Mouse (Mus musculus): Measurements from ENCODE around the gene Tcfl5. TPM values are rescaled to one million over a fixed set of nuclear protein-coding genes. Genes with fewer than 3 reads are reported as not detected.

Gene Tcfl5
- polyA plus RNA-seq (2015; fragmentation: Nextera tagmentation; extraction: Ambion mirVana), result 0.09 and 0.15 TPM in 2 replicates

DNA sequence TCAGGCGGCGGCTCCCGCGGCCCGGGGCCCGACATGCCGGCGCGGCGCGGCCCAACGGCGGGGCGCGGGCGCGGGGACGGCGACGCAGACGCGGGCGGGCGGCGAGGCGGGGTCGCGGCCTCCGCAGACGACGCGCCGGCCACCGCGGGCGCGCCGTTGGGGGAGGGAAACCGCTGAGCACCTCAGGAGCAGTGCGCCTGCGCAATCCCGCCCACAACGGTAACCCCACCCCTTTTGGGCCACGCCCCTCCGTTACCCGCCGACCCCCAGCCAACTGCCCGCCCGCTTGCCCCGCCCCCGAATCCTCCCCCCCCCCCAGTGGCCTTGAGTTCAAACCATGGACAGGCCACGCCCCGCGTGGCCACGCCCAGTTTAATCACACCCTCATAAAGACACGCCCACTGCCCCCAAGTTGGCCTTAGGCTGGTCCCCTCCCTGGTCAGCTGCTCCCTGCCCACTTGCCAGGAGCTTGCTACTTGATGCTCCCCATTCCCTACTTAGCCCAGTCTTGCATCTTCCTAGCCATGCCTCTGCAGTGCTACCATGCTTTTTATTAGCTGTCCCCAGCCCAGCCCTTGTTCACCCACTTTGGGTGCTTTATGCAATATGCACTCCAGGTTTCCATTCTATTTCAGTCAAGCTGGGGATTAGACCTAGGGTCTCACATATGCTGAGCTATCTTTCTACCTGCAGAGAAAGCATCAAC lies at the start of gene Tcfl5:
Gene Tcfl5, minus strand, starts transcription at position 154 of the 706 bp plus-strand sequence.
- peak within 1 kb of the TSS; percentile 37 for H3K4me3 ChIP-seq (replicated peaks)
- H3K4me2 ChIP-seq (replicated peaks), result peak within 1 kb of the TSS; percentile 45
- peaks cover 16% of the 10 kb centered on the region for H3K9me3 ChIP-seq
- H3K9ac ChIP-seq (replicated peaks), result no peak within 1 kb of the TSS
- WGBS, result 2% methylated on average over 29 of the region's 56 CpGs
- H3K4me1 ChIP-seq (replicated peaks), result peaks cover 5% of the 10 kb centered on the region; the same call in 1 of the 2 replicates
- no peaks in the 10 kb centered on the region for H3K36me3 ChIP-seq
- H3K27ac ChIP-seq, result no peak within 1 kb of the TSS
- ATAC-seq, result no peak
- peaks cover 53% of the 10 kb centered on the region for H3K27me3 ChIP-seq

DNA sequence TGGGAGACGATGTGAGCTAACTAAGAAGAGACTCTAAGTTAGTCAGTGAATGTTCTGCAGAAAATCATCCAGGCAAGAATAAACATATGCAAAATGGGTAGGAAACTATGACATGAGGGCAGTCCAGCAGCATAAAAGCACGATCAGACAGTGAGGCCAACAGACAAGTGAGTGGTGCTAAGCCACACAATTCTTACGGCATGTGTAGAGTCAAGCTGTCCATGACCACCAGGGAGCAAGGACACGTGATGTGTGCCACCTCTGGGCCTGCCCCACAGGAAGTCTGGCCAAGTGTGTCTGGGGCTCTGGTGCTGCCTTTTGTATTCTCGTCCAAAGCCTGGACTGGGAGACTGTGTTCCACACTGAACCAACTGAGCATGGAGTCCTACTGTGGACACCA lies 47.3 kb upstream of the Tcfl5 start:
- Histone ChIP-seq H3K27me3 (no peaks in the 10 kb centered on the region), H3K36me3 (peaks cover 61% of the 10 kb centered on the region), H3K4me2 (replicated peaks) (no peak overlapping the region), H3K9ac (replicated peaks) (no peak overlapping the region), H3K4me1 (replicated peaks) (peaks cover 16% of the 10 kb centered on the region), H3K27ac (no peak overlapping the region), H3K9me3 (no peaks in the 10 kb centered on the region), H3K4me3 (replicated peaks) (no peak overlapping the region)
- ATAC-seq, result no peak
- WGBS, result 77% methylated on average over 5 of the region's 5 CpGs

DNA sequence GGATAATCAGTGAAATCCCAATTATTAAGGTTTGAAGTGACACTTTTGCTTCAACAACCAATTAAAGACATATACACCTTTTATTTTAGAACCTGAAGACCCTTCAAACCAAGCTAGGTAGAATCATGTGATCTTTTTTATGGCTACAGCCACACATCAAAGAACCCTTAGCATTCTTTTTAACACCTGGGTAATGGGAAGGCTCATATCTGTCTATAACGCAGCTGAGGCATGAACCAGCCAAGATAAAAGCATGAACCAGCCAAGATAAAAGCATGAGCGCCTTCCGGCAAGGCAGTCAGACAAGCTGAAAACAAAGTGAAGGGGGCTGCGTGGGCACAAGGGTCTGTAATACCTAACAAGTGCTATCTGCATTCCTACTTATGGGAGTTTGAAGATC lies 41.5 kb upstream of the Tcfl5 start:
- Histone ChIP-seq H3K9me3 (no peaks in the 10 kb centered on the region), H3K27me3 (no peaks in the 10 kb centered on the region), H3K27ac (no peak overlapping the region), H3K4me1 (replicated peaks) (no peaks in the 10 kb centered on the region), H3K9ac (replicated peaks) (no peak overlapping the region), H3K36me3 (peaks cover 95% of the 10 kb centered on the region), H3K4me2 (replicated peaks) (no peak overlapping the region), H3K4me3 (replicated peaks) (no peak overlapping the region)
- ATAC-seq, result no peak
- WGBS, result 94% methylated on average over 4 of the region's 4 CpGs

DNA sequence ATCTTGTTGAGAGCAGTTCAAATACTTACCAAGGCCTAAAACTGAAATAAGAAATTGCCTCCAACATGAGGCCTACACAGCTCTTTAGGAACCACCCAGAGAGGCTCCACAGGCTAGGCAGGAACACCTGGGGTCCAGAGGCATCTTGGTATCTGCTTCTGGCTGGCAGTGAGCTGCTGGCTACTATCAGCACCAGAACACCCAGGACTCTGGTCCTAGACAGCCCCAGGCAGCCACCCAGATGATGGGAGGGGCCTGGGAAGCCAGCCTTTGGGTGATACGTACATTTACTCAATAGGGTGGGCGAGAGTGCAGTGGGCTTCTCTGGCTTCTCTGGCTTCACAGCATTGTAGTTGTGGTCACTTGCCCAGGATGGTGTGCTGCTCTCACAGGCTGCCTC lies 41.0 kb upstream of the Tcfl5 start:
- peaks cover 90% of the 10 kb centered on the region for H3K36me3 ChIP-seq

DNA sequence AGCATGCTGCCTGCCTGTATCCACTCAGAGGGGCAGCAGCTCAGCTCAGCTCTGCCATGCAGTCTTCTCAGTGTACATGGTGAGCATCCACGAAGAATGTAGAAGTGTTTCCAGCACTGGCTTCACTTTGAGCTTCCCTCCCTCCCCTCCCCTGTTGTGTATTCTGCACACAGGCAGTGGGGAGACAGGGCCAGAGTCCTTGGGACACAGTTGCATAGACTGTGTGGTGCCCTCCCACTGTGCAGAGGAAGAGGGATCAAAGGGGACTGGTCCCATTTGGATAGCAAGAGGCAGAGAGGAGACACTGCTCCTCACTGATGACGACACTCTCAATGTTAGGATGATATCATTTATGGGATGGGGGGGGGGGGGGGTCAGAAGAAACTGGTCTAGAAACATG lies 38.7 kb upstream of the Tcfl5 start:
- no peaks in the 10 kb centered on the region for H3K4me1 ChIP-seq (replicated peaks)
- no peak overlapping the region for H3K9ac ChIP-seq (replicated peaks)
- H3K9me3 ChIP-seq, result no peaks in the 10 kb centered on the region
- H3K4me2 ChIP-seq (replicated peaks), result no peak overlapping the region
- H3K4me3 ChIP-seq (replicated peaks), result no peak overlapping the region
- WGBS, result 65% methylated on average over 2 of the region's 2 CpGs
- H3K36me3 ChIP-seq, result peaks cover 67% of the 10 kb centered on the region
- H3K27me3 ChIP-seq, result no peaks in the 10 kb centered on the region
- ATAC-seq, result no peak
- no peak overlapping the region for H3K27ac ChIP-seq

More for the DNA sequence above, 41.0 kb upstream of the Tcfl5 start:
- H3K27me3 ChIP-seq, result no peaks in the 10 kb centered on the region
- H3K4me3 ChIP-seq (replicated peaks), result no peak overlapping the region
- ATAC-seq, result no peak
- no peaks in the 10 kb centered on the region for H3K4me1 ChIP-seq (replicated peaks)
- H3K4me2 ChIP-seq (replicated peaks), result no peak overlapping the region
- WGBS, result 90% methylated on average over 2 of the region's 2 CpGs
- H3K9me3 ChIP-seq, result no peaks in the 10 kb centered on the region
- no peak overlapping the region for H3K27ac ChIP-seq
- H3K9ac ChIP-seq (replicated peaks), result no peak overlapping the region

DNA sequence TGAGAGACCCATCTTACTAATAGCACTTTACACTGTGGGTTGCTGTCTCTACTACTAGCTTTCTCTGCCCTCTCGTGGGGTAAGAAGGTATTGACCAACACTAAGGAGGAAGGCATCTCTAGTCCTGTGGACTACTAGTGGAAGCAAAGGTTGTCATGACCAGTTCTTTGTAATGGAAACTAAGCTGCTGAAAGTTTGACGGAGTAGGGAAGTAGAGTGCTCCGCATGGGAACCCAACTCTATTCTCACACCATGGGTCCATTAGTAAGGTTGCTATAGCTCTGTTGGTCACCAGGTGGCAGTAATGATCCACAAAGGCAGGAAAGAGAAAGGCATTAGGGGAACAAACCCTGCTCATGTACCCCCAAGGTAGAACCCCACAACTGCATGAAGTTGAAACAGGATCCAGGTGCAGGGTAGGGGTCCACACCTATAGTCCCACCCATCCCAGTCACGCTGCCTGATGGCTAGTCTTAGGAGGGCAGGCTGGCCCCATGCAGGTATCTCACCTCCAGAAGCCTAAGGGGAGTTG lies 36.2 kb upstream of the Tcfl5 start:
- Histone ChIP-seq H3K27ac (no peak overlapping the region), H3K4me2 (replicated peaks) (no peak overlapping the region), H3K36me3 (peaks cover 56% of the 10 kb centered on the region), H3K9me3 (no peaks in the 10 kb centered on the region), H3K4me1 (replicated peaks) (no peaks in the 10 kb centered on the region), H3K9ac (replicated peaks) (no peak overlapping the region), H3K4me3 (replicated peaks) (no peak overlapping the region), H3K27me3 (no peaks in the 10 kb centered on the region)
- ATAC-seq, result peak; percentile 81
- WGBS, result 23% methylated on average over 4 of the region's 4 CpGs

DNA sequence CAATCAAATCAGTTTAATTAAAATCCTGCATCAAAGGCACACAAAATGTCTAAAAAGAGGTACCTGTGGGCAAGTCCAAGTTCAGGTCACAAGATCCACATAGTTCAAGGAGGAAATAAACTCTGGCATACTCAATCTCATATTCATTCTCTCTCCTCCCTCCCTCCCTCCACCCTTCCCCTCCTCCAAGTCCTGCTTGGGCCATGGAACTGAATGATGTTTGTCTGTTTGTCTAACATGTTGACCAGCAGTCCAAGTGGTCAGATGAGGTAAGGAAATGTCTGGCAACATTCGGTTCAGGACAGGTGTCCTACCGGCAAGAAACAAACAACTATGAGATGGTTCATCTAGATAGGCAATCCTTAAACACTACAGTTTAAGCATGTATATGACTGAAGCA lies 34.2 kb upstream of the Tcfl5 start:
- Histone ChIP-seq H3K27ac (no peak overlapping the region), H3K36me3 (peaks cover 55% of the 10 kb centered on the region), H3K4me3 (replicated peaks) (no peak overlapping the region), H3K4me2 (replicated peaks) (no peak overlapping the region), H3K9ac (replicated peaks) (no peak overlapping the region), H3K4me1 (replicated peaks) (no peaks in the 10 kb centered on the region), H3K9me3 (no peaks in the 10 kb centered on the region), H3K27me3 (no peaks in the 10 kb centered on the region)
- ATAC-seq, result no peak
- WGBS, result 99% methylated on average over 2 of the region's 2 CpGs

DNA sequence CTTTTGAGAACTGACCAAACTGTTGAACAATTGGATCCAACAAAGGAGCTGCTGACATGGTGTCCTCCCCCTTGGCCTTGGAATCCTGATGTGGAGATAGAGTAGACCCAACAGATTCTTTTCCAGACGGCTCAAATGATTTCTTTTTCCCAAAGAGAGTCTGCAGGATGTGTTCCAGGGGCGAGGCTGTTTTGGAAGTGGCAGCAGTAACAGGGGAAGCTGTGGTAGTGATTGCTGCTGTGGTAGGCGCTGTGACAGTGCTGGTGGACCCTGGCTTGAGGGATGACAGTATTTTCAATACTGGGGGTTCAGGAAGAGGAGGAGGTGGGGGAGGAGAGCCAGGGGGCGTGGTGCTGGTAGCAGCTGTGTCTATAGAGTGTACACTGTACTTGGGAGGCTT lies 19.5 kb upstream of the Tcfl5 start:
- Histone ChIP-seq H3K9ac (replicated peaks) (no peak overlapping the region), H3K9me3 (no peaks in the 10 kb centered on the region), H3K4me1 (replicated peaks) (peaks cover 10% of the 10 kb centered on the region), H3K4me2 (replicated peaks) (no peak overlapping the region), H3K36me3 (peaks cover 43% of the 10 kb centered on the region), H3K27ac (no peak overlapping the region), H3K27me3 (no peaks in the 10 kb centered on the region), H3K4me3 (replicated peaks) (no peak overlapping the region)
- no peak for ATAC-seq
- 88% methylated on average over 4 of the region's 4 CpGs for WGBS

DNA sequence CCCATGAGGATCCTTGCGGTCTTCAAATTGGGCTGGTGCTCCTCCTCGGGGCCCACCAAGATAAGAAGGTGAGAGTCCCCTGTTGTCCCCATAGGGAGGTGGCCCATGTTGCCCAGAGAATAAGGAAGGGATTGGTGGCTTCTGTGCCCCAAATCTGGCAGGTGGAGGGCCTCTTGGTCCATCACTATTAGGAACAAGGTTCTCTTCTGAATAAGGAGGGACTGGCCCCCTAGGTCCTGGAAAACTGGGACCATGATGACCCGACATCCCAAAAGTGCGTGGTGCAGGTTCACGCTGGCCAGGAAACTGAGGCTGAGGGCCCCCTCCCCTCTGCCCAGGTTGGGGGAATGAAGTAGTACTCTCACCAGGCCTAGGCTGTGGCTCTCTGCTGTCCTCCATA lies 18.0 kb upstream of the Tcfl5 start:
- no peaks in the 10 kb centered on the region for H3K27me3 ChIP-seq
- peaks cover 29% of the 10 kb centered on the region for H3K36me3 ChIP-seq
- H3K27ac ChIP-seq, result no peak overlapping the region
- no peak overlapping the region for H3K9ac ChIP-seq (replicated peaks)
- H3K4me3 ChIP-seq (replicated peaks), result no peak overlapping the region
- 98% methylated on average over 5 of the region's 5 CpGs for WGBS
- ATAC-seq, result no peak
- peaks cover 10% of the 10 kb centered on the region for H3K4me1 ChIP-seq (replicated peaks)
- no peaks in the 10 kb centered on the region for H3K9me3 ChIP-seq
- H3K4me2 ChIP-seq (replicated peaks), result no peak overlapping the region

DNA sequence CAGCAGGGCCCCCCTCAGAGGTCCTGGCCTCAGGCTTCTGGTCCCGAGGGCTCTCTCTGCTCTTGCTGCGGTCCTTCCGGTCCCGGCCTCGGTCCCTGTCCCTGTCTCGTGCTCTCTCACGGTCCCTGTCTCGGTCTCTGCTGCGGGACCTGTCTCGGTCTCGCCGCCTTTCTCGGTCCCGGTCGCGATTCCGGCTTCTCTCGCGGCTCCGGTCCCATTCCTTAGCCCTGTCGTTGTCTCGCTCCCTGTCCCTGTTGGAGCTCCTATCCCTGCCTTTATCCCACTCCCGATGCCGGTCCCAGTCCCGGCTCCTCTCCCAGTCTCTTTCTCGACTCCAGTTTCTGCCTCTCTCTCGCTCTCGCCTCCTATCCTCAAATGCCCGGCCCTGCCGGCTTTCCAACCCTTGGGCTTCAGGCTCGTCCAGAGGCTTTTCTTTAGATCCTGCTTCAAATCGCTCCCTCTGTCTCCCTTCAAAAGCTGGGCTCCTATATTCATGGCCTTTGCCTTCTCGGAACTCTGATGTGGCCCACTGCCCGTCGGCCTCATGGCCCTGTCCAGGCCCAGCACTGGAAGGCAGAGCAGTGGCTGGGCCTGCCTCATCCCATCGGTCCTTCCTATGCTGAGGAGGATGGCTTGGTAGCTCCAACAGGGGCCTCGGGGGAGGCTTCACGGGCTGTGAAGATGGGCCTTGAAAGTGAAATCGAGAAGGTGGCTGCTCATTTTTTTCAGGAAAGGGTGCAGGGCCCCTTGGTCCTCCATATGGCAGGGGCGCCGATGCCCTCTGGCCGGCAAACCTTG lies 17.0 kb upstream of the Tcfl5 start:
- peak overlapping the region; percentile 46 for H3K9ac ChIP-seq (replicated peaks)

DNA sequence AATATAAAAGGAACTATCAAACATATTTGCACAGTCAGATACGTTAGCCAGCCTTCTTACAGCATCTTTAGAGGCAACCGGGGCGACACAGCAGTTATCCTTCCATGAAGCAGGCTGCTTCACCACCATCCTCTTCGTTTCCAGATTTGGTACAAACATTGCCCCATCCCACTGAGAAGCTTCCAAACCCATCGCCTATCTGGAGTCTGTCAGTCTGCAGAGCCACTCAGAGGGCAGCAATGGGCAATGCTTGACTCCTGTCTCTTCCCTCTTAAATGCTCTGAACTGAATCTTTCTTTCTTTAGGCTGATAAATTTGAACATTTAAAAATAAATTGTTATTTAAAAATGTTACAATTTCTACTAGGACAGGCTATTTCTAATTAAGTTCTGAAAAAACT lies 15.9 kb upstream of the Tcfl5 start:
- no peak for ATAC-seq
- H3K9ac ChIP-seq (replicated peaks), result no peak overlapping the region
- H3K27me3 ChIP-seq, result no peaks in the 10 kb centered on the region
- peaks cover 19% of the 10 kb centered on the region for H3K36me3 ChIP-seq
- H3K4me3 ChIP-seq (replicated peaks), result no peak overlapping the region
- H3K4me1 ChIP-seq (replicated peaks), result peaks cover 17% of the 10 kb centered on the region
- no peaks in the 10 kb centered on the region for H3K9me3 ChIP-seq
- H3K27ac ChIP-seq, result no peak overlapping the region
- WGBS, result 89% methylated on average over 5 of the region's 5 CpGs
- no peak overlapping the region for H3K4me2 ChIP-seq (replicated peaks)

More for the DNA sequence above, 17.0 kb upstream of the Tcfl5 start:
- no peaks in the 10 kb centered on the region for H3K27me3 ChIP-seq
- WGBS, result 27% methylated on average over 42 of the region's 42 CpGs
- no peaks in the 10 kb centered on the region for H3K9me3 ChIP-seq
- 0 out of 2 replicates have a peak, but pooled peaks have one; percentile 38 for ATAC-seq
- H3K36me3 ChIP-seq, result peaks cover 19% of the 10 kb centered on the region
- peak overlapping the region; percentile 3; the same call in 1 of the 2 replicates for H3K4me3 ChIP-seq (replicated peaks)
- H3K4me1 ChIP-seq (replicated peaks), result peaks cover 17% of the 10 kb centered on the region
- no peak overlapping the region for H3K27ac ChIP-seq
- H3K4me2 ChIP-seq (replicated peaks), result peak overlapping the region; percentile 51

DNA sequence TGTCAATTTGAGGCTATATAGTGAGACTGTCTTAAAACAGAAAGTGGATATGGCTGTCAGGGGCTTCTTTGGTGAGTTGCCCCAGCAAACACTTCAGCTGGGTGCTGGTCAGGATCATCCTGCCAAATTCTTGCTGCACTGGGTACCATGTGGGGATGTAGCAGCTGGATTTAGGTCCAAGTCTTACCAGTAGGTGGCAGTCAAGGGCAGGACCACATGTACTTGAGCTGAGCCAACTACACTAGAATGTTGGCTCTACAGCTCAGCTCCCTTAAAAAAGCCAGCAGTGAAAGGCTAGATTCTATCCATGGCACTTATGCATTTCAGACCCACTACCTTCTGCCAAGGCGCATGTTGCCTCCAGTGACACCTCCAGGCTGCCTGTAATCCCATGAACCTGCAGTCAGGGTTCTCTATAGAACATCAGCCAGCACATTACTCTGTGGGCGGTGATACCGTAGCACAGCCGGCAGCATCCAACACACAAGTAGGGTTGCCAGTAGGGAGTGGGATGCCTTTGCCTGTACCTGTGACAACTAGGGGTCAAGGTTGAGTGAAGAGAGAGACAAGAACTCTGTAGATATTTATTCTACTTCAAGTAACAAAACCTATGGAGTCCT lies 15.0 kb upstream of the Tcfl5 start:
- peaks cover 19% of the 10 kb centered on the region for H3K36me3 ChIP-seq
- no peaks in the 10 kb centered on the region for H3K27me3 ChIP-seq
- WGBS, result 75% methylated on average over 4 of the region's 4 CpGs
- no peak overlapping the region for H3K27ac ChIP-seq
- no peak overlapping the region for H3K9ac ChIP-seq (replicated peaks)
- H3K4me2 ChIP-seq (replicated peaks), result no peak overlapping the region
- no peak overlapping the region for H3K4me3 ChIP-seq (replicated peaks)
- no peaks in the 10 kb centered on the region for H3K9me3 ChIP-seq
- peak; percentile 66 for ATAC-seq
- H3K4me1 ChIP-seq (replicated peaks), result peaks cover 17% of the 10 kb centered on the region

Measured in midbrain, embryonic 13.5 days (tissue).